Mouse (Mus musculus): Measurements from ENCODE around the gene Defb43. TPM values are rescaled to one million over a fixed set of nuclear protein-coding genes. Genes with fewer than 3 reads are reported as not detected.

Defb43 gene
- polyA plus RNA-seq, 1 experiment from 2014 or later: not detected

DNA sequence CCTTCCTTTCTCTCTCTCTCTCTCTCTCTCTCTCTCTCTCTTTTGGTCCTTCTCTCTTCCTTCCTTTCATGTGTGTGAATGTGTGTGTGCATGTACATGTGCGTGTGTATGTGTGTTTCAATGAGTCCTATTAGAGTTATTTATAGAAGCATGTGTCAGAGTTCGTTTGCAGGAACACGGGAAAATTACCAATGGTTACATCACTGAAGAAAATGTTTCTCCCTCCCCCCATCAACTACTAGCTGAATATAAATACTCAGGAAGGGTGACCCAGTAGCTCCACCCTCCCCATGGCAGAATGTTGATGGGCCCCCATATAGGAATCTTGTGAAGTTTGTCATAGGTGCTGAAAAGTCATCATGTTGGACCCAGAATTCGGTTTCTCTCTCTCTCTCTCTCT, 1.5 kb downstream of the Defb43 start:
- no peak for ATAC-seq (ENCODE audit: low read depth)
- no peaks in the 10 kb centered on the region for H3K9me3 ChIP-seq
- no peak overlapping the region for H3K27ac ChIP-seq (replicated peaks)
- no peaks in the 10 kb centered on the region for H3K4me1 ChIP-seq (replicated peaks)
- H3K4me3 ChIP-seq: no peak overlapping the region
- H3K36me3 ChIP-seq: no peaks in the 10 kb centered on the region
- H3K4me2 ChIP-seq: no peak overlapping the region
- 86% methylated on average over 4 of the region's 4 CpGs for WGBS
- no peak overlapping the region for H3K9ac ChIP-seq
- no peaks in the 10 kb centered on the region for H3K27me3 ChIP-seq

DNA sequence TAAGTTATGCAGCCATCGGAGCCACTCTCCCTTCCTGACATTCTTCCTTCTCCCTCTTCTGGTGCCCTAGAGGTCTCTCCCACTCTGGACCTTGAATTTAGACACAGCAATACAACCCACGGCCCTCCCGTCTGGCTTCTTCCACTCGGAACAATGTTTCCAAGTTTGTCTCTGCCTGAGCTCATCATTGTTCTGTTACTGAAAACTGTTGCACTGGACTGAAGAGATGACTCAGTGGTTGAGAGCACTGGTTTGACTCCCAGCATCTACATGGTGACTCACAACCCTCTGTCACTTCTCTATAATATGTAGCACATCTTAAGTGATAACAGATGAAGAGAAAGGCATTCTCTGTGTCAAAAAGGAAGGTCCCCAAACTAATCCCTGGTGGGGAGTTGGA, 3.1 kb downstream of the Defb43 start:
- Histone ChIP-seq H3K9ac (no peak overlapping the region), H3K36me3 (no peaks in the 10 kb centered on the region), H3K9me3 (no peaks in the 10 kb centered on the region), H3K4me2 (no peak overlapping the region), H3K4me1 (replicated peaks) (no peaks in the 10 kb centered on the region), H3K4me3 (no peak overlapping the region), H3K27me3 (no peaks in the 10 kb centered on the region), H3K27ac (replicated peaks) (no peak overlapping the region)
- WGBS: 86% methylated on average over 4 of the region's 4 CpGs
- ATAC-seq (ENCODE audit: low read depth): no peak

DNA sequence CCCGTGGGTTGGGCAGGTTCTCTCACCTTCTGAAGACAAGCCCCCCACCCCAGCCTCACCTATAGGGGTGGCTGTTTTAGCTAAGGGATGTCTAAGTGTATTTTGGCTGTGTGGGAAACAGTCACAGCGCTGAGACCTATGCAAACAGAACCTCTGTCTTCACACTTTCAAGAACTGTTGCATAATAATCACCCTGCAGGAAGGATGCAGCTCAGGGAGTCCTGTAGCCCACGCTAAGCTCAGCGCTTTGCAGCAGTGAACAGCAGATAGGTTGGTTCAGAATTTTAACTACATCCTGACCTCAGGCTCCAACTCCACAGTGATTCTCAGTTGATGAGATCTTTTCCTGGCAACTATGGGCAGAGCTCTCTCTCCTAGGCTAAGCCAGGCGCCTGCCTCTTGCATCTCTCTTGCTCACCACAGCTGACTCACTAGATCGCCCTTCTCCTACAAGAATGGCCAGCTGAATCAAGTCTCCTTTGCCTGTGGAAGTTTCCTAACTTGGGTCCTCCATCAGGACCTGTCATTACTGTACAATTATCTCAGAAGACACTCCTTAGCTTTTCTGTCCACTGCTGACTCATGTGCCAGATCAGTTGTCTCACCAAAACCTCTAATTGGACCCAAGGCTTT, 9.1 kb downstream of the Defb43 start:
- Histone ChIP-seq H3K36me3 (no peaks in the 10 kb centered on the region), H3K4me3 (no peak overlapping the region), H3K9me3 (no peaks in the 10 kb centered on the region), H3K27me3 (no peaks in the 10 kb centered on the region), H3K27ac (replicated peaks) (no peak overlapping the region), H3K4me1 (replicated peaks) (no peaks in the 10 kb centered on the region), H3K4me2 (no peak overlapping the region), H3K9ac (no peak overlapping the region)
- no peak for ATAC-seq (ENCODE audit: low read depth)
- WGBS: 60% methylated on average over 6 of the region's 6 CpGs

DNA sequence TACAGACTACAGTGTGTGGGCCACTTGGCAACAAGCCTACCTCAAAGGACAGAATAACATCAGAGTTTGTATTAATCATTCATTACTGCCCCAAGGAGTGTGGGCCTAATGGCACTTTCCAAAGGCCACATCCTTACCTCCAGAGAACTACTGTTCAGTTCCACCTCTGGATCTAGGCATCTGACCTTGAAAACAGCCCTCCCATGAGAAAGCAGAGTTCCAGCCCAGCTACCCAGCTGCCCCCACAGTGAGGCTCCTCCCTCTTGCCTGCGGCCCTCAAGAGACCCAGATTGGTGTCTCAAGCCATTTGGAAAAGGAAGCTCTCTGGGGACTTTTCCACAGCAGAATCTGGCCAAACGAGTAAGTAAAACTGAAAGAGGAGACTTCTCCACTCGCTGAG, 35.1 kb downstream of the Defb43 start, which contains the start of gene Defb42:
Gene Defb42, plus strand, starts transcription at position 301 of the 400 bp plus-strand sequence.
- Histone ChIP-seq H3K4me3 (no peak within 1 kb of the TSS), H3K9ac (no peak within 1 kb of the TSS), H3K36me3 (no peaks in the 10 kb centered on the region), H3K27me3 (no peaks in the 10 kb centered on the region), H3K9me3 (no peaks in the 10 kb centered on the region), H3K27ac (replicated peaks) (no peak within 1 kb of the TSS), H3K4me2 (no peak within 1 kb of the TSS), H3K4me1 (replicated peaks) (no peaks in the 10 kb centered on the region)
- no peak for ATAC-seq (ENCODE audit: low read depth)
- WGBS: 74% methylated on average over 3 of the region's 3 CpGs

DNA sequence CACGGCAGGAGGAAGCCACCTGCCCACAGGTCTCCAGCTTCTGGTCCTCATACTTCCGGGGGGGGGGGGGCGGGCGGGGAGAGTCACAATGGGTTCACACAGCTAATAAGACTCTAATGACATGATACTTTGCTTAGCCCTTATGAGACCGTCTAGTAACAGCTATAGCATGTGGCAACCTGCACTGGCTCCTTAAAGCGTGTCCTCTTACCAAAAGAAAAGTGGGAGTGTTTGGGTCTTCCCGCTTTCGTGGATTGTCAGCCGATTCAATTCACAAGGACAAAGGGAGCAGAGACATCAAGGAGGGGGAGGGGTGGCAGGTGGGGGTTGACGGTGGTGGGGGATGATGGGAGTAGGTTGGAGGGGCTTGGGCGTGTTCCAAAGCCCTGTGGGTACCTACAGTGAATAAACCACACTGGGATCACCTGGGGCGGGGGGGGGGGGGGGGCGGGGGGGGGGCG, 38.4 kb downstream of the Defb43 start, which contains the start of gene Defb30:
Gene Defb30, minus strand, starts transcription at position 51 of the 461 bp plus-strand sequence.
- H3K9me3 ChIP-seq: no peaks in the 10 kb centered on the region
- no peak for ATAC-seq (ENCODE audit: low read depth)
- H3K9ac ChIP-seq: no peak within 1 kb of the TSS
- H3K4me1 ChIP-seq (replicated peaks): no peaks in the 10 kb centered on the region
- no peak within 1 kb of the TSS for H3K27ac ChIP-seq (replicated peaks)
- 61% methylated on average over 11 of the region's 14 CpGs for WGBS
- H3K4me3 ChIP-seq: no peak within 1 kb of the TSS
- H3K4me2 ChIP-seq: no peak within 1 kb of the TSS
- H3K36me3 ChIP-seq: no peaks in the 10 kb centered on the region
- no peaks in the 10 kb centered on the region for H3K27me3 ChIP-seq

DNA sequence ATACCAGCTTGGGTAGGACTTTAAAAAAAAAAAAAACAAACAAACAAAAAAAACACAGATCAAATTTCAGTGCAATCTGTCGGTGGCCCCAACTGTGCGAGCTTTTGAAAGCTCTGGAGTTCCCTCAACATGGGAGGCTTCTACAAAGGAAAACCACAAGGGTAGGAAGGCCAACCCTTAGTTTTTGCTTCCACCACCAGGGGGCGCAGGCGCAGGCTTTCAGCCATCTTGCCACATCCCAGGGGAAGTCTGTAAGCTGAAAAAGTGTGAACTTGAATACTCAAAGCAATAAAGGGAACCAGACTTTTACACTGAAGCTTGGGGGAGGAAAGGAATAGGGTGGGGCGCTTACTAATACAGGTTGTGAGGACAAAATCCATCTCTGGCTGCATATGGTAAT, 39.2 kb downstream of the Defb43 start:
- no peaks in the 10 kb centered on the region for H3K27me3 ChIP-seq
- no peak overlapping the region for H3K9ac ChIP-seq
- H3K4me3 ChIP-seq: no peak overlapping the region
- no peak overlapping the region for H3K27ac ChIP-seq (replicated peaks)
- H3K9me3 ChIP-seq: no peaks in the 10 kb centered on the region
- ATAC-seq (ENCODE audit: low read depth): no peak
- no peak overlapping the region for H3K4me2 ChIP-seq
- WGBS: 33% methylated on average over 5 of the region's 5 CpGs
- H3K4me1 ChIP-seq (replicated peaks): no peaks in the 10 kb centered on the region
- H3K36me3 ChIP-seq: no peaks in the 10 kb centered on the region

DNA sequence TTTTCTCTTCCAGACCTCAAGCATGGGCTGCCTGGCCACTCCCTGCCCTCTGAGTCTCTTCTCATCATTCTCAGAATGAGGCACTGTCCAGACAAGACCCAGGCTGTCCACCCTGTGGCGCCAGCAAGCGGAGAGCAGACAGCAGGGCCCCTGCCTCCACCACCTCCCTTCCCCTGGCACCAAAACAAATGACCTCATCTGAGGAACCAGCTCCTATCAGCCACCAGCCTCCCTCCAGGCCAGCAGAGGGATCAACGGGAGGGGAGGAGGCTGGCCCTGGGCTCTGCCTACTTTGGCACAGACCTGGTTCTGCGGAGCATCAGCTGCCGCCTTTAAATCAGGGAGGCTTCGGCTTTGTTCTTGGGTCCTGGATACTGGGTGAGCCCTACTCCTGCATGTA, 43.2 kb downstream of the Defb43 start:
- no peak overlapping the region for H3K4me3 ChIP-seq
- no peaks in the 10 kb centered on the region for H3K4me1 ChIP-seq (replicated peaks)
- H3K4me2 ChIP-seq: no peak overlapping the region
- ATAC-seq (ENCODE audit: low read depth): peak; percentile 72
- H3K9me3 ChIP-seq: no peaks in the 10 kb centered on the region
- no peak overlapping the region for H3K9ac ChIP-seq
- H3K27ac ChIP-seq (replicated peaks): no peak overlapping the region
- H3K27me3 ChIP-seq: no peaks in the 10 kb centered on the region
- H3K36me3 ChIP-seq: no peaks in the 10 kb centered on the region
- WGBS: 33% methylated on average over 6 of the region's 6 CpGs

DNA sequence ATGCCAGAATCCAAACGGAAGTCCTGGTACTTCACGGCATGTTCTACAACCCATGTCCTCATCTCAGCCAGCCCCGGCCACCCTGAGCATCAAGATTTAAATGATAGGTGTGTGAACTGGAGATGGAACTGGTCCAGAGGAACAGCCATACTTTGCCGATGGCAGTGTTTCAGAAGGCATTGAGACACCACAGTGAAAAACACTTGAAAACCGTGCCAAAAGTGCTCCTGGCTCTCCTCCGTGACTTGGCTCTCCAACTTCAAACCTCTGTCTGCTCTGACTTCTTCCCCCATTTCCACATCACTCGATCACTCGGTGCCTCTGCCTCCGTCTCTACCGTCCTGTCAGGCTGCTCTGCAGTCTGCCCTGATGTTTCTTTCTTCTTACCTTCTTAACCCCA, 48.8 kb downstream of the Defb43 start:
- no peak overlapping the region for H3K27ac ChIP-seq (replicated peaks)
- H3K4me1 ChIP-seq (replicated peaks): no peaks in the 10 kb centered on the region
- H3K36me3 ChIP-seq: no peaks in the 10 kb centered on the region
- no peaks in the 10 kb centered on the region for H3K27me3 ChIP-seq
- no peak overlapping the region for H3K4me2 ChIP-seq
- no peak overlapping the region for H3K4me3 ChIP-seq
- 89% methylated on average over 10 of the region's 10 CpGs for WGBS
- H3K9ac ChIP-seq: no peak overlapping the region
- ATAC-seq (ENCODE audit: low read depth): no peak
- H3K9me3 ChIP-seq: no peaks in the 10 kb centered on the region

DNA sequence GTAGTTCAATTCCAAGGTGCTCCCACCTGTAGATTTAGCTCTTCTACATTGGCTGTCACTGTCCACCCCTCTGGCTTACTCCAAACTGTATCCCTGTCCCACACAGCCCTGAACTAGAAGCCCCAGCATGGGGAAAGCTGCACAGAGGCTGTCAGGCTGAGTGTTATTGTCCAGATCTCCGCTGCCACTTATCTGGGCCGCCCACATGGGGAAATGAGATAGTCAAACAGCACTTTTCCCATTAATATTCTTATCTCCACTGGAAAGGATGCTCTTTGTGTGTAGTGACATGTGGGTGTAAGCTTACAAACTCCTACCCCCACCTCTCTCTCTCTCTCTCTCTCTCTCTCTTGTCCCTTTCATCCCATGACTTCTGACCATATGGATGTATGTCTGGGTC, 50.6 kb downstream of the Defb43 start:
- Histone ChIP-seq H3K4me2 (no peak overlapping the region), H3K4me3 (no peak overlapping the region), H3K27ac (replicated peaks) (no peak overlapping the region), H3K27me3 (no peaks in the 10 kb centered on the region), H3K9ac (no peak overlapping the region), H3K9me3 (no peaks in the 10 kb centered on the region), H3K36me3 (no peaks in the 10 kb centered on the region), H3K4me1 (replicated peaks) (no peaks in the 10 kb centered on the region)
- WGBS: 97% methylated on average over 2 of the region's 2 CpGs
- ATAC-seq (ENCODE audit: low read depth): no peak

DNA sequence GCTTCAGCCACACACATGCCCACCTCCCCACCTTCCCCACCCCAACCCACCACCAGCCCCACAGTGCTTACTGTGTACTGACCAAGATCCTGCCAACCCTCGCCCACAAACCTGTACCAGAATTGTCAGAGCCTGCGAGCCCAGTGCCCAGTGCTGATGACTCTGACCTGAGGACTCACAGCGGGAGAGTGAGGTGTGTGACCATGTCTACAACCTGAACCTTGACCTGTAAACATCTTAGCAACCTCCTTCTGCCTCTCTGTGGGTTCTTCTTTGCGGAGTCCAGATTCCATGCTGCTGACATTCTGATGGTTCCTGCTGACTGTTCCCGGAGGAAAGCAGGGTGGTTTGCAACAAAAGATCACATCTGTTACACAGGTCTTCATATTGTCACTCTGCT, 53.8 kb downstream of the Defb43 start:
- WGBS: 81% methylated on average over 5 of the region's 5 CpGs
- H3K9ac ChIP-seq: no peak overlapping the region
- ATAC-seq (ENCODE audit: low read depth): no peak

DNA sequence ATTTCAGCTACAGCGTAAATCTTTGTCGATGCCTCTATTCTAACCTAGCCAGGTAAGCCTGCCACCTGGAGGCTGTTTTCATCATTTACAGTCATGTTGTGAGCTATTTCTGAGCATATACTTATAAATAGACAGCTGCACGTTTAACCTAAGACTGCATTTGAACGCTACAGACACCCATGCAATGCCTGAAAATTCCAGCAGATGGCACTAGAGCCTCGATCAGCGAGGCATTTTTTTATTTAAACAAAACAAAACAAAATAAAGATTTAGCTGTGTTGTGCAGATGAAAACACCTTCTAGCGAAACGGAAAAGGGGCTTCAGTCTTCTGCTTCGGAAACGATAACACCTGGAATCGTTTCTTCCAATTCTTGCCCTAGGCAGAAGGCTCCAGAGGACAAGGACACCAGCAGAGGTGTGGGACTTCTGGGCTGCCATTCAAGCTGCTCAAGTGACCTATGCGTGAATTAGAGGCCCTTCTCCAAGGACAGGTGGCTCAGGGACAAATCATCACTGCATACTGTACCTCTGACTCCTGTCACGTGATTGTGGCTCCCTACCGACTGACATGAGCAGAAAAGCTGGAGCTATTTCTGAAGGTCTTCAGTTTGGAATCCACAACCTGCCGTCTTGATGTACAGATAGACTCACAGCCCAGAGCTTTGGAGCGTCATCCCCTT, 55.2 kb downstream of the Defb43 start:
- Histone ChIP-seq H3K4me1 (replicated peaks) (no peaks in the 10 kb centered on the region), H3K9me3 (no peaks in the 10 kb centered on the region), H3K27ac (replicated peaks) (no peak overlapping the region), H3K4me2 (peak overlapping the region; percentile 29; the same call in 1 of the 2 replicates), H3K9ac (no peak overlapping the region), H3K4me3 (no peak overlapping the region), H3K36me3 (no peaks in the 10 kb centered on the region), H3K27me3 (peaks cover 2% of the 10 kb centered on the region; the same call in 1 of the 2 replicates)
- WGBS: 36% methylated on average over 16 of the region's 16 CpGs
- ATAC-seq (ENCODE audit: low read depth): peak; percentile 43

More for the DNA sequence above, 53.8 kb downstream of the Defb43 start:
- H3K27ac ChIP-seq (replicated peaks): no peak overlapping the region
- no peaks in the 10 kb centered on the region for H3K36me3 ChIP-seq
- no peaks in the 10 kb centered on the region for H3K4me1 ChIP-seq (replicated peaks)
- no peaks in the 10 kb centered on the region for H3K27me3 ChIP-seq
- no peak overlapping the region for H3K4me2 ChIP-seq
- H3K9me3 ChIP-seq: no peaks in the 10 kb centered on the region
- H3K4me3 ChIP-seq: no peak overlapping the region

All from neural tube, embryonic 13.5 days (tissue).